Mouse (Mus musculus) urinary bladder, postnatal 0 days (tissue): ENCODE data around the gene Gm11937. TPM values are rescaled to one million over a fixed set of nuclear protein-coding genes. Genes with fewer than 3 reads are reported as not detected.

Source experiments
- polyA plus RNA-seq: library from polyadenylated mRNA; unstranded; fragments of >200 nt; fragmentation: Nextera tagmentation; extraction: Ambion mirVana; gene quantifications from 2 replicates; pipeline ENCODE4 v1.2.1, GENCODE M21; 2015

The Gm11937 gene
- not detected in 2 replicates for polyA plus RNA-seq

GRCm38 (mm10) chr11:99610089-99610488, at the start of gene Gm11937:
Gm11937 (minus strand) TSS chr11:99610189.

DNA sequence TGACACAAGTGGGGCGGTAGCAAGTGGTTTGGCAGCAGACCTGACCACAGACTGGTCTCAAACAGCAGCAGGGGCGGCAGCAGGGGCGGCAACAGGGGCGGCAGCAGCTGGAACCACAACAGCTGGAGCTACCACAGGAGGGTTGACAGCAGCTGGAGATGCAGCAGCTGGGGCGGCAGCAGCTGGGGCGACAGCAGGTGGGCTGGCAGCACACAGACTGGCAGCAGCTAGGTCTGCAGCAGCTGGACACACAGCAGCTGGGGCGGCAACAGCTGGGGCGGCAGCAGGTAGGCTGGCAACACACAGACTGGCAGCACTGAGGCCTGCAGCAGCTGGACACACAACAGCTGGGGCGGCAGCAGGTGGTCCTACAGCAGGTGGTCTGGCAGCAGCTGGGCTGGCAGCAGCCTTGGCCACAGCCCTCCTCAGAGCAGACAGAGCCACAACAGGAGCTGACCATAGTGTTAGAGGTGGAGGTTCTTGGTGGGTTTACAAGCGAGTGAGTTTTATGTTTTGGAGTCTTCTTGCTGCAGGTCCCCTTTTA, 48.5 kb upstream of the Gm11937 start, which contains the start of gene Gm11563:
Gene Gm11563, minus strand, starts transcription at position 494 of the 544 bp plus-strand sequence.

GRCm38 (mm10) chr11:99650136-99650535, 40.1 kb upstream of the Gm11937 start, which contains the start of gene Gm11555:
Gm11555 (minus strand) TSS chr11:99650236.

GRCm38 (mm10) chr11:99643635-99644139, 33.7 kb upstream of the Gm11937 start, which contains the start of gene Krtap4-7:
Krtap4-7 (minus strand) TSS chr11:99644089.

DNA sequence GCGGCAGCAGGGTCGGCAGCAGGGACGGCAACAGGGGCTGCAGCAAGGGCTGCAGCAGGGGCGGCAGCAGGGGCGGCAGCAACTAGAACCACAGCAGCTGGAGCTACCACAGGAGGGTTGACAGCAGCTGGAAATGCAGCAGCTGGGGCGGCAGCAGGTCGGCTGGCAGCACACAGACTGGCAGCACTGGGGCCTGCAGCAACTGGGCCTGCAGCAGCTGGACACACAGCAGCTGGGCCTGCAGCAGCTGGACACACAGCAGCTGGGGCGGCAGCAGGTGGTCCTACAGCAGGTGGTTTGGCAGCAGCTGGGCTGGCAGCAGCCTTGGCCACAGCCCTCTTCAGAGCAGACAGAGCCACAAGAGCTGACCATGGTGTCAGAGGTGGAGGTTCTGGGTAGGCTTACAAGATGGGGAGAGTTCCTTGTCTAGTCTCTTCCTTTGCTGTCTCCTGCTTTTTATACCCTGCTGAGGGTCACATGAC, 24.7 kb upstream of the Gm11937 start, which contains the start of gene Krtap4-2:
Gene Krtap4-2, minus strand, starts transcription at position 432 of the 482 bp plus-strand sequence.

DNA sequence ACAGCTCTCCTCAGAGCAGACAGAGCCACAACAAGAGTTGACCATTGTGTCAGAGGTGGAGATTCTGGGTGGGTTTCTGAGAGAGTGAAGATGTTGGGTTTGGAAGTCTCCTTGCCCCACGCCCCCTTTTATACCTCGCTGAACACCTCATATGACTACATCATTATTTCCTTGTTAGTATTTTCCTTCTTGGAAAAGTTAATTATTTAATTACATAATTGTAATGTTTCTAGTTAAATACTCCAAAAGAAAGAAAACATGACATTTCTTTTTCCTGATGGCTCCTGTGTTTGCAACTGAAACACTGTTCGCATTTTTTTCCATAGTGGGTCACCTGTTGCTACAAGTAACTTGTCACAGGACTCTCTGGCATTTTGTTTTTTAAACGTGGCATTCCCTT, 18.1 kb upstream of the Gm11937 start, which contains the start of gene Krtap4-1:
Gene Krtap4-1, minus strand, starts transcription at position 101 of the 400 bp plus-strand sequence.

GRCm38 (mm10) chr11:99620335-99620734, 10.3 kb upstream of the Gm11937 start, which contains the start of gene Gm11562:
Gm11562 (minus strand) TSS chr11:99620435.

GRCm38 (mm10) chr11:99614796-99615363, 4.9 kb upstream of the Gm11937 start, which contains the start of gene Krtap2-4:
Krtap2-4 (minus strand) TSS chr11:99614846.

GRCm38 (mm10) chr11:99603208-99603607, 6.8 kb downstream of the Gm11937 start, which contains the start of gene Gm11938:
Gm11938 (minus strand) TSS chr11:99603308.

GRCm38 (mm10) chr11:99597742-99598141, 12.2 kb downstream of the Gm11937 start, which contains the start of gene Krtap9-3:
Krtap9-3 (minus strand) TSS chr11:99598105.

GRCm38 (mm10) chr11:99590981-99591380, 19.0 kb downstream of the Gm11937 start, which contains the start of gene Krtap1-3:
Krtap1-3 (minus strand) TSS chr11:99591339.

GRCm38 (mm10) chr11:99583245-99583704, 26.7 kb downstream of the Gm11937 start, which contains the start of gene Krtap1-4:
Krtap1-4 (minus strand) TSS chr11:99583654.

GRCm38 (mm10) chr11:99580636-99581035, 29.4 kb downstream of the Gm11937 start, which contains the start of gene Krtap1-5:
Krtap1-5 (minus strand) TSS chr11:99581016.

GRCm38 (mm10) chr11:99566530-99566929, 43.5 kb downstream of the Gm11937 start, which contains the start of gene Krtap3-1:
Krtap3-1 (minus strand) TSS chr11:99566630.

Other genes with a start within 250 kb of the Gm11937 start
- 0.10 TPM in 1 of 2 replicates, not detected in the other for gene Krt28, start 235.3 kb downstream of the Gm11937 start, polyA plus RNA-seq
- gene Krt10, start 220.8 kb downstream of the Gm11937 start, polyA plus RNA-seq: 13.5 and 14.5 TPM in 2 replicates
- gene Krt12, start 187.9 kb downstream of the Gm11937 start, polyA plus RNA-seq: not detected in 2 replicates
- 71.7 and 82.2 TPM in 2 replicates for gene Krt20, start 172.0 kb downstream of the Gm11937 start, polyA plus RNA-seq
- 2.6 and 3.4 TPM in 2 replicates for gene Krt23, start 117.1 kb downstream of the Gm11937 start, polyA plus RNA-seq
- gene Krt39, start 88.9 kb downstream of the Gm11937 start, polyA plus RNA-seq: not detected in 2 replicates
- not detected in 2 replicates for gene Krt40, start 67.0 kb downstream of the Gm11937 start, polyA plus RNA-seq
- not detected in 2 replicates for gene Krtap3-3, start 59.3 kb downstream of the Gm11937 start, polyA plus RNA-seq
- gene Krtap3-2, start 53.3 kb downstream of the Gm11937 start, polyA plus RNA-seq: not detected in 2 replicates
- not detected in 2 replicates for gene Gm11939, start 50.7 kb downstream of the Gm11937 start, polyA plus RNA-seq
- gene Krtap3-1, start 43.6 kb downstream of the Gm11937 start, polyA plus RNA-seq: not detected in 2 replicates
- 0.12 TPM in 1 of 2 replicates, not detected in the other for gene Krtap1-5, start 29.2 kb downstream of the Gm11937 start, polyA plus RNA-seq
- not detected in 2 replicates for gene Krtap1-4, start 26.5 kb downstream of the Gm11937 start, polyA plus RNA-seq
- not detected in 2 replicates for gene Krtap1-3, start 18.9 kb downstream of the Gm11937 start, polyA plus RNA-seq
- not detected in 2 replicates for gene Krtap9-3, start 12.1 kb downstream of the Gm11937 start, polyA plus RNA-seq
- gene Gm11938, start 6.9 kb downstream of the Gm11937 start, polyA plus RNA-seq: not detected in 2 replicates
- gene Krtap2-4, start 4.7 kb upstream of the Gm11937 start, polyA plus RNA-seq: not detected in 2 replicates
- gene Gm11562, start 10.2 kb upstream of the Gm11937 start, polyA plus RNA-seq: not detected in 2 replicates
- gene Krtap4-1, start 18.0 kb upstream of the Gm11937 start, polyA plus RNA-seq: not detected in 2 replicates
- gene Krtap4-2, start 24.9 kb upstream of the Gm11937 start, polyA plus RNA-seq: not detected in 2 replicates
- gene Krtap4-7, start 33.9 kb upstream of the Gm11937 start, polyA plus RNA-seq: not detected in 2 replicates
- gene Gm11555, start 40.0 kb upstream of the Gm11937 start, polyA plus RNA-seq: not detected in 2 replicates
- gene Gm11563, start 48.8 kb upstream of the Gm11937 start, polyA plus RNA-seq: not detected in 2 replicates
- gene Krtap4-6, start 55.8 kb upstream of the Gm11937 start, polyA plus RNA-seq: not detected in 2 replicates
- gene Gm14190, start 80.6 kb upstream of the Gm11937 start, polyA plus RNA-seq: not detected in 2 replicates
- not detected in 2 replicates for gene Gm14180, start 124.1 kb upstream of the Gm11937 start, polyA plus RNA-seq
- gene Gm11595, start 162.7 kb upstream of the Gm11937 start, polyA plus RNA-seq: not detected in 2 replicates
- gene Krtap4-8, start 170.5 kb upstream of the Gm11937 start, polyA plus RNA-seq: not detected in 2 replicates
- gene Krtap4-9, start 175.0 kb upstream of the Gm11937 start, polyA plus RNA-seq: not detected in 2 replicates
- gene Gm11596, start 183.3 kb upstream of the Gm11937 start, polyA plus RNA-seq: not detected in 2 replicates
- not detected in 2 replicates for gene Gm11569, start 188.7 kb upstream of the Gm11937 start, polyA plus RNA-seq
- gene Gm11554, start 194.3 kb upstream of the Gm11937 start, polyA plus RNA-seq: not detected in 2 replicates
- gene Krtap4-13, start 199.7 kb upstream of the Gm11937 start, polyA plus RNA-seq: not detected in 2 replicates
- not detected in 2 replicates for gene Gm11564, start 205.5 kb upstream of the Gm11937 start, polyA plus RNA-seq
- gene 2300003K06Rik, start 227.9 kb upstream of the Gm11937 start, polyA plus RNA-seq: not detected in 2 replicates
- not detected in 2 replicates for gene Krtap4-16, start 241.4 kb upstream of the Gm11937 start, polyA plus RNA-seq
- not detected in 2 replicates for gene Gm11568, start 247.7 kb upstream of the Gm11937 start, polyA plus RNA-seq